Mouse (Mus musculus) cerebellum, postnatal 14 days (tissue): ENCODE results near the gene Serpinc1.
"Not testable (repeated sequence)": the region's sequence is repeated elsewhere in the genome, so short reads cannot be mapped to it uniquely, and the experiment has no call there.

Source experiments
- DNase-seq, 2 experiments: peaks; one replicate each; pipeline ENCODE4 v3.0.0; 2021; ENCODE audit warnings: mixed read lengths in 2 of 2

The Serpinc1 gene

DNA sequence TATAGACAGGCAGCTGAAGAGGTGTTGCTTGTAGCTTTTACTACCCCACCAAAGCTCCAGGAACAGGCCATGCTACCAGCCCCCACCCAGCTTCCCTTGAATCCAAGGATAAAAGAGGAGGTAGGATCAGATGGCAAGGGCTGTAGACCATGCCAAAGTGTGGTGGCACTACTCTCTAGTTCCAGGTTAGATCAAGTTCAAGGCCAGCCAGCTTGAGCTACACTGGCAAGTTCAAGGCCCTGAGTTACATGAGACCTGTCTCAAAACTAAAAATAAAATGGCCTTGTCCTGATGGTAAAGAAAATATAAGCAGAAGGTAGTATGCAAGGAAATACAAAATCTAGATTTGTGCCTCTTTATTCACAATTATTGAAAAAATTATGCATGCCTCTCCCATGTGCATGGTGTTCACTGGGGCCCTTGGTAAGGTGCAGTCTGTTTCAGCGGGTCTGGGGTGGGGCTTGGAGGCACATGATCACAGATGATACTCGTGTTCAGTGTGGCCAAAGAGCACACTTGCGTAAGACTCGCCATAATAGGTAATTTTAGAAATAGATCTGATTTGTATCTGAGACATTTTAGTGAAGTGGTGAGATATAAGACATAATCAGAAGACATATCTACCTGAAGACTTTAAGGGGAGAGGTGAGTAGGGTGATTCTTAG lies at the start of gene Serpinc1:
TSS of gene Serpinc1 (plus strand) at position 515 of the 665 bp plus-strand sequence.
- no peak for DNase-seq

DNA sequence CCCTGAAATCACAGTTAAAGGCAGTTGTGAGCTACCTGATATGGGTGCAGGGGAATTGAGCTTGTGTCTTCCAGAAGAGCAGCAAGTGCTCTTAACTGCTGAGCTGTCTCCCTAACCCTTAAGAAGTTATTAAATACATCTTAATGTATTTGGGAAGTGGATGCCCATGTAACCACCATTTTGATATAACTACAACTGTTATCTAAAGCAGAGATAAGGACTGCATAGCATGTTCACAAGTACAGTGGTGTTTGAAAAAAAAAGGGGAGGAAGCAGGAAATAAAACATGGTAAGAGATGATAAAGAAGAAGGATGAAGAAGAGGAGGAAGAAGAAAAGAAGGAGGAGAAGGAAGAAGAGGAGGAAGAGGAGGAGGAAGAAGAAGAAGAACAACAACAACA lies 47.1 kb upstream of the Serpinc1 start:
- DNase-seq = no peak

DNA sequence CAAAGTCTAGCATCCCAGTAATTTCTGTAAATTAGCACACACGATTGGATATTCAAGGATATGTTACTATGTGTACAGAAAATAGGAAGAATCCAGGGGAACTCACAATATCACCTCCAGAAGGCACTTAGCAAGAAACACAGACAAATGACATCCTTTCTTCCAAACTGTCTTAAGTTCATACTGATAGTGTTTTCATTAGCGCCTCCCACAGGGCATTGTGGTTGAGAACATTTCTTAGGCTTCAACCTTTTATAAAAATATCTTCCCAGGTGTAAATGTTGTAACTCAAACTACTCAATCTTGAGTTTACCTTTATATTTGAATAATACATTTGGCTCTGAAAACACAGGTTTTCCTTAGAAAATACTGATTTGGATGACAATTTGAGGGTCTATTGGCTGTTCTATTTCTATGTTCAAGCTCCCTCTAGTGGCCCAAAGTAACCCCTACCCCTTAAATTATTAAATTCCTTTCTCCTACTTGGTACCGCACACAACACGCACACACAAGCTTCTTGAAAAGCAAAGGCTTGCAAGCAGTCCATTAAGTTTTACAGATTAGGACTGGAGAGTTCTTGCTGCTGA lies 44.4 kb upstream of the Serpinc1 start:
- peak; percentile 37 to 49 for DNase-seq

DNA sequence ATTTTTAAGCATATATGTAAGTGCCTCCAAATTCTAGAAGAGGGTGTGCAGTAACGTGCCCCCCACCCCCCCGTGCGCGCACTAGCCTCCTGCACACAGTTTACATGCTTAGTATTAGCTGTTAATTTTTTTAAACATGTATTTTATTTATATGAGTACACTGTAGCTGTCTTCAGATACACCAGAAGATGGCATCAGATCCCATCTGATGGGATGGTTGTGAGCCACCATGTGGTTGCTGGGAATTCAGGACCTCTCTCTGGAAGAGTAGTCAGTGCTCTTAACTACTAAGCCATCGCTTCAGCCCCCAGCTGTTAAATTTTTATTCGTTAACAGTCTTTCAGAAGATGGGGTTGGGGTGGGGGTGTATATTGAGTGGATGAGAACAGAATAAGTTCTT lies 42.8 kb upstream of the Serpinc1 start:
- peak; percentile 20 for DNase-seq

- DNase-seq = no peak
Measured at GRCm38 (mm10) chr1:160963199-160963598, 15.2 kb upstream of the Serpinc1 start.

GRCm38 (mm10) chr1:160967268-160967667 lies 11.1 kb upstream of the Serpinc1 start:
- DNase-seq = no peak

GRCm38 (mm10) chr1:160968643-160969042 lies 9.7 kb upstream of the Serpinc1 start:
- no peak for DNase-seq

DNA sequence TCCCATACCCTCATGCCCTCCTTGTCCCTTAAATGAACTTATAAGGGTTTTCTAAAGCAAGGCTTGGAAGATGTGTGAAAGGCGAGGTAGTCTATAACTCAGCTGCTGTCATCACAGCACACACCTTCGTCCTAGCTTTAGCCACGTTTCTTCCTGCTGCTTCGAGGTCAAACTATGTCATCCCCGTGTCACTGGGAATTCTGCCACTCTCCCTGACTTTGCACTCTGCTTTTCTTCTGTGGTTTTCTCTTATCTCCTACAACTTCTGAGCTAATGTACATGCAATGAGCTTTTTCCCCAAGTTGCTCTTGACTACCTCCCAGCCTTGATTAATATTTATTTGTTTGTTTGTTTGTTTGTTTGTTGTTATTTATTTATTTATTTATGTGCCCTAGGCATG lies 1.6 kb downstream of the Serpinc1 start:
- no peak for DNase-seq

DNA sequence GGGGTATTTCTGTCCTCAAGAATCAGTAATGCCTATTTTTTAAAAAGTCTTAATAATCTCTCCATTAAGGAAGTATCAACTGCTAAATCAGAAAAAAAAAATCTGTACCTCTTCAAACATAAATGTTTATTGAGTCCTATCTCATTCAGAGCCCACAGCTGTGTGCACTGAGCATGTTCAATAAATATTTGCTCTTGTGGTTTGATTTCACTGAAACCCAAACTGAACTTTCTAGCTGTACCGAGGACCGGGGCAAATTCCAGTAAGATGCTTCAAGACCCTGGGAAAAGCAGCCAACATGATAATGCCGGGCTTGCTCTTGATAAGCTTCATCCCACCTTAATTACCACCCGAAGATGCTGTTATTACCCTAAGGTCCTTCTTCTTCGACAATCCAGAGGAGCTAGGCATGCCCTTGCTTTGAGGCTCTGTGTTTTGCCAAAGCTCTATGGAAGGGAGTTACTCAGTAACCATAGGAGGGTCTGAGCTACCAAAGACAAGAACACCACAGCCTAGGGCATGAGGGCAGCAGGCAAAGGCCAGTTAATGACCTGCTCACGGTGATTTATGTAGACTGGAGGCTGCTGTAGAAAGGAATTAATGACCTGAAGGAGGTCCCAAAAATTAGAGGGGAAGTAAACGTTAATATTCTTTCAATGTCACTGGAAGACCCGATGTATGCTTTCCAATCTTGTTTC lies 2.3 kb downstream of the Serpinc1 start:
- DNase-seq = no peak

- no peak for DNase-seq
Measured at GRCm38 (mm10) chr1:160981337-160981736, 3.0 kb downstream of the Serpinc1 start.

DNA sequence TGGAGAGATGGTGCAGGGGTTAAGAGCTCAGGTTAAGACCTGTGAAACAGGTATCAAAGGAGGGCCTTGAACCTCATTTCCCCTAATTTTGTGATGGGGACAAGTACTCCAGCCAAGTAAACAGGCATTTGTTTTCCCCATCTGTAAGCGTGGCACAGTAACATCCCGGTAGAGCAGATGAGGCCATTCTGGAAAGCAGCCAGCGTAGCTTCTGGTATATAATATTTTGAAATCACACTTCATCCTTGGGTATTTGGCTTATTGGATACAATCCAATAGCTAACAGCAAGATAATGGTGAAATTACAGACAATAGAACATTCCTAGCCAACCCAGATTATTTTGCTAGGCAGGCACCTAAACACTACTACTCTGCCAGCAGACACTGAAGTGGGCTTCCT lies 4.5 kb downstream of the Serpinc1 start:
- DNase-seq = no peak

DNA sequence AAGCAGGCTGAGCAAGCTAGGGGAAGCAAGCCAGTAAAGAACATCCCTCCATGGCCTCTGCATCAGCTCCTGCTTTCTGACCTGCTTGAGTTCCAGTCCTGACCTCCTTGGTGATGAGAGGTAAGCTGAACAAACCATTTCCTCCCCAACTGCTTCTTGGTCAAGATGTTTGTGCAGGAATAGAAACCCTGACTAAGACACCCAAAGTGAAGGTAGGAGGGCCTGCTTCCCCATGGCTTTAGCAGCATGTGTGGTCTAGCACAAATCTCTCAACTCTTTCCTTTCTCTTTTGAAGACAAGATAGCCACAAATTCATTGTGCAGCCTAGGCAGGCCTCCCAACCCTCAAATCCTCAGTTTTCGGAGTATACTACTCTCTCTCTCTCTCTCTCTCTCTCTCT lies 6.3 kb downstream of the Serpinc1 start:
- DNase-seq = not testable (repeated sequence)

- no peak for DNase-seq
Measured at GRCm38 (mm10) chr1:160985477-160985876, 7.1 kb downstream of the Serpinc1 start.

GRCm38 (mm10) chr1:160986881-160987635 lies 8.7 kb downstream of the Serpinc1 start:
- no peak for DNase-seq

- no peak for DNase-seq
Measured at GRCm38 (mm10) chr1:160989395-160989794, 11.0 kb downstream of the Serpinc1 start.

- DNase-seq = no peak
Measured at GRCm38 (mm10) chr1:160993851-160994250, 15.5 kb downstream of the Serpinc1 start.

DNA sequence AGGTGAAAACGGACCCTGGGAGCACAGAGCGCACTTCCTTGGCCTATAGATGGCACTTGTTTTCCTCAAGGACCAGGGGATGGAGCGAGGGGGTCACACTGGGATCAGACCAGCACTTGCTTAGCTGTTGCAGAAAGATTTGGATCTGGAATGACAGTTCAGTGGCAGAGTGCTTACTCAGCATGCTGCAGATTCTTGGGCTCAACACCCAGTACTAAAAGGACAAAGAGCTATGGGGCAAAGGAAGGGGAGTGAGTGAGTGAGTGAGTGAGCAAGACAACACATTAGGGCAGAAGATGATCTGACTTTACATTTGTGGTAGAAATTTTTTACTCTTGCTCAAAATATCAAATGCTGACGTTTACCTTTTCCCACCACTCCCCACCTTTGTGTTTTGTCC lies 26.6 kb downstream of the Serpinc1 start:
- DNase-seq = no peak

GRCm38 (mm10) chr1:161005526-161005925 lies 27.1 kb downstream of the Serpinc1 start:
- no peak for DNase-seq

DNA sequence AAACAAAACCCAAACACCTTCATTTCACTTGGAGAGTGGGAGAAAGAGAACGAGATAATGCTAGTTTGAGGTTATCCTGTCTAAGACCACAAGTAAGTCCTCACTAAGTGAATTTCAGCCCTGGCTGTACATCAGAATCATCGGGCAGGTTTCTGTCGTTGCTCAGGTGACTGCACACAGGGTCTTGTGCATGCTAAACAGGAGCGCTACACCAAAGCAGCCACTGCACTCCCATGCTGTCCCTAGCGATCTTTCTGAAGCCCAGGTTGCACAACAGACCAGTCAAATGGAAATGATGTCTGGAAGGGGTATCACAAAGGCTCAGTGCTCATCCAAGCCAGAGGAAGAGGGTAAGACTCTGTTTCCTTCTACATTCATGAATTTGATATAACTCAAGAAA lies 28.1 kb downstream of the Serpinc1 start:
- no peak for DNase-seq

GRCm38 (mm10) chr1:161008038-161008437 lies 29.7 kb downstream of the Serpinc1 start:
- DNase-seq = no peak

DNA sequence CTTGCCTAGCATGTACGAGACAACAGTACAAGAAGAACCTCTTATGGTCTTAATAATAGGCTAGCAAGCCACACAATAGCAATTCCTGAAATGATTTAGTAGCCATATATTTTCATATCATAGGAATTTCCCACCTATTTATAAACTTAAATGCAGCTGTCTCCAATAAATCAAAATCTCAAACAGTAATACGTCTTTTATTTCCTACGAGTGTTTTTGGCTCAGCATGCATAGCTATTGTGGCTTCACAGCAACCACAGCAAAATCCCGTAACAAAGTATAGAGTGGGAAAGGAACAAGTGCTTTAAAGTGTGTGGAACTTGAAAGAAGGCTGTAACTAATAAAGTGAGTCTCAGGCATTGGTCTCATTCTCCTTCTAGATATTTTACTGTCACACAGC lies 32.1 kb downstream of the Serpinc1 start:
- no peak for DNase-seq

- DNase-seq = no peak
Measured at GRCm38 (mm10) chr1:161016378-161016777, 38.0 kb downstream of the Serpinc1 start.

GRCm38 (mm10) chr1:161020051-161020450 lies 41.7 kb downstream of the Serpinc1 start:
- DNase-seq = no peak
